19 mouse cellular contexts compared by ENCODE assay signal in genomic region chr2:121776219-121776618, GRCm38 (mm10). TPM values are rescaled to one million over a fixed set of nuclear protein-coding genes. Genes with fewer than 3 reads are reported as not detected.
"Had no signal": no experiment of that assay in that cellular context is flagged by ENCODE, and none has a peak within 500 bp of the region (broad histone marks: within the 10 kb centered on the region; RNA-seq: fewer than 3 reads in every experiment).

No protein-coding gene starts in this region.

- H3K4me2 ChIP-seq: liver, embryonic 11.5 days; liver, embryonic 15.5 days; neural tube, embryonic 15.5 days had no signal

- H3K9me3 ChIP-seq: limb, embryonic 10.5 days; liver, embryonic 15.5 days; midbrain, embryonic 10.5 days; neural tube, embryonic 15.5 days had no signal

- H3K9ac ChIP-seq: liver, embryonic 15.5 days; neural tube, embryonic 15.5 days had no signal

- H3K36me3 ChIP-seq: limb, embryonic 10.5 days; liver, embryonic 15.5 days; midbrain, embryonic 10.5 days; neural tube, embryonic 15.5 days had no signal

- H3K4me1 ChIP-seq: liver, embryonic 15.5 days had no signal

- ATAC-seq: lung, postnatal 0 days had no signal

- H3K27ac ChIP-seq: layer of hippocampus, adult 2 months; limb, embryonic 10.5 days; liver, embryonic 15.5 days; midbrain, embryonic 10.5 days; neural tube, embryonic 15.5 days had no signal

- DNase-seq: kidney, adult 9 months; kidney, postnatal 10 days; kidney, postnatal 4 days; lung, adult 2 months; lung, postnatal 4 days; right cerebral cortex, adult 18-20 months; right cerebral cortex, postnatal 4 days; spleen, adult 18-20 months; thymus, adult 2 months; thymus, postnatal 25 days had no signal

- H3K4me3 ChIP-seq: layer of hippocampus, adult 2 months; limb, embryonic 10.5 days; liver, embryonic 15.5 days; midbrain, embryonic 10.5 days; myocyte; neural tube, embryonic 15.5 days had no signal

- H3K27me3 ChIP-seq: liver, embryonic 15.5 days; neural tube, embryonic 15.5 days had no signal

RNA-seq across cellular contexts. Expression of gene Frmd5, which starts 30.7 kb away (rescaled TPM):
- total RNA-seq: megakaryocyte, adult 5-6 weeks had no signal
